Mouse (Mus musculus) bone marrow, adult 2 months (tissue): ENCODE measurements around the gene Stat1.

ENCODE experiments used
- CTCF ChIP-seq: fragments of 200-500 bp; IDR thresholded peaks from 2 replicates; pipeline ENCODE4 v1.5.1; 2011; ENCODE audit warnings: low read length, control low read depth; ENCODE audit not compliant: control insufficient read depth, insufficient read depth
- POLR2A ChIP-seq: fragments of 200-500 bp; IDR thresholded peaks from 2 replicates; pipeline ENCODE4 v1.6.1; 2011; ENCODE audit warnings: low read depth, mild to moderate bottlenecking, control low read depth, low read length, borderline replicate concordance; ENCODE audit not compliant: control insufficient read depth

DNA sequence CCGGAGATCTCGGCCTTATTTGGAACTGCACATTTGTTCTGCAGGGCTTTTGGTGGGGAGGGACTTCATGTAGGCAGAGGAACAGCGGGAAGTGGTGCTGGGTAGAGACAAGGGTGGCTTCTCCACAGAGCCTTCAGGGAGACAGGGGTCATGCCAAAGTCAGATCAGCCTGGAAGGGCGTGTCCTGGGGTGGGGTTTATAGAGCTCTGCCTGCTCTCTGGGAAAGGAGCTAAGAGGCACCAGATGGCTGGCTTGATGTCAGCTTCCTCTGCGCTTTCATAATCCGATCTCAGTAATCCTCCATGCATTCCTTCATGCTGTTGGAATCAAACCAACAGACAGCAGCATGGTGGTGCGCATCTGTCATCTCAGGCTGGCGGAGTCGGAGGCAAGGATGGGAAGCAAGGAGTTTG, 30.7 kb downstream of the Stat1 start:
- TF ChIP-seq CTCF (no peak), POLR2A (no peak)
